Mouse (Mus musculus) embryonic facial prominence, embryonic 11.5 days (tissue): ENCODE measurements around the gene ccdc198. TPM values are rescaled to one million over a fixed set of nuclear protein-coding genes. Genes with fewer than 3 reads are reported as not detected.
"Not testable (repeated sequence)": the region's sequence is repeated elsewhere in the genome, so short reads cannot be mapped to it uniquely, and the experiment has no call there.

Experiments used
- ATAC-seq: fragments of 200-750 bp; cut with Nextera tagmentation; replicated peaks from 2 replicates; pipeline ENCODE4 v1.8.0; 2017; ENCODE audit warnings: low read depth; ENCODE audit not compliant: insufficient number of reproducible peaks, low FRiP score, low TSS enrichment
- DNase-seq: peaks from one replicate; pipeline ENCODE4 v3.0.0-alpha.2; 2015; ENCODE audit warnings: low spot score
- H3K27ac ChIP-seq: fragments of 300-500 bp; sonication (generic); replicated peaks from 2 replicates; pipeline ENCODE4 v1.5.1; 2014; ENCODE audit warnings: mild to moderate bottlenecking, low read depth, low read length, control low read depth
- H3K27me3 ChIP-seq: fragments of 300-500 bp; sonication (generic); 2 replicates; pipeline ENCODE4 v1.6.1; 2014; ENCODE audit warnings: mild to moderate bottlenecking, low read length, moderate library complexity, mixed read lengths; ENCODE audit not compliant: control insufficient read depth, insufficient read depth
- H3K36me3 ChIP-seq: fragments of 300-500 bp; sonication (generic); replicated peaks from 2 replicates; pipeline ENCODE4 v1.6.1; 2014; ENCODE audit warnings: low read depth, mild to moderate bottlenecking, low read length, moderate library complexity, mixed read lengths; ENCODE audit not compliant: control insufficient read depth, insufficient read depth
- H3K4me1 ChIP-seq: fragments of 300-500 bp; sonication (generic); 2 replicates; pipeline ENCODE4 v1.6.1; 2014; ENCODE audit warnings: low read length, mixed read lengths; ENCODE audit not compliant: control insufficient read depth, insufficient read depth
- H3K4me2 ChIP-seq: fragments of 300-500 bp; sonication (generic); 2 replicates; pipeline ENCODE4 v1.6.1; 2014; ENCODE audit warnings: low read depth, mild to moderate bottlenecking, control low read depth, low read length, moderate library complexity
- H3K4me3 ChIP-seq: fragments of 300-500 bp; sonication (generic); 2 replicates; pipeline ENCODE4 v1.5.1; 2014; ENCODE audit warnings: low read depth, low read length, control low read depth
- H3K9ac ChIP-seq: fragments of 300-500 bp; sonication (generic); replicated peaks from 2 replicates; pipeline ENCODE4 v1.6.1; 2014; ENCODE audit warnings: mild to moderate bottlenecking, control low read depth, low read length
- H3K9me3 ChIP-seq: fragments of 300-500 bp; sonication (generic); replicated peaks from 2 replicates; pipeline ENCODE4 v1.6.1; 2016; ENCODE audit warnings: mild to moderate bottlenecking, low read length, inconsistent platforms, mixed read lengths; ENCODE audit not compliant: control insufficient read depth
- WGBS: fragments of 180-500 bp; shearing (Covaris S2); extraction: QIAGEN DNeasy Blood & Tissue Kit; methylation state at CpG from one replicate; pipeline ENCODE4 v1.1.7; 2014; 5-methylcytosine and 5-hydroxymethylcytosine counted together
- polyA plus RNA-seq: library from polyadenylated mRNA; unstranded; fragments of >200 nt; fragmentation: Nextera tagmentation; extraction: Ambion mirVana; gene quantifications from 2 replicates; pipeline ENCODE4 v1.2.1, GENCODE M21; 2014

ccdc198 gene
- polyA plus RNA-seq: 0.10 and 0.11 TPM in 2 replicates

GRCm38 (mm10) chr14:49245126-49245714 lies at the start of gene ccdc198:
Gene ccdc198, minus strand, starts transcription at chr14:49245474.
- H3K9ac ChIP-seq: no peak within 1 kb of the TSS
- no peak for ATAC-seq
- no peaks in the 10 kb centered on the region for H3K9me3 ChIP-seq
- 75% methylated on average over 5 of the region's 5 CpGs for WGBS
- no peak for DNase-seq
- H3K27ac ChIP-seq: no peak within 1 kb of the TSS
- H3K4me3 ChIP-seq: no peak within 1 kb of the TSS
- H3K4me2 ChIP-seq: no peak within 1 kb of the TSS
- no peaks in the 10 kb centered on the region for H3K36me3 ChIP-seq
- H3K4me1 ChIP-seq: no peaks in the 10 kb centered on the region
- H3K27me3 ChIP-seq: no peaks in the 10 kb centered on the region

DNA sequence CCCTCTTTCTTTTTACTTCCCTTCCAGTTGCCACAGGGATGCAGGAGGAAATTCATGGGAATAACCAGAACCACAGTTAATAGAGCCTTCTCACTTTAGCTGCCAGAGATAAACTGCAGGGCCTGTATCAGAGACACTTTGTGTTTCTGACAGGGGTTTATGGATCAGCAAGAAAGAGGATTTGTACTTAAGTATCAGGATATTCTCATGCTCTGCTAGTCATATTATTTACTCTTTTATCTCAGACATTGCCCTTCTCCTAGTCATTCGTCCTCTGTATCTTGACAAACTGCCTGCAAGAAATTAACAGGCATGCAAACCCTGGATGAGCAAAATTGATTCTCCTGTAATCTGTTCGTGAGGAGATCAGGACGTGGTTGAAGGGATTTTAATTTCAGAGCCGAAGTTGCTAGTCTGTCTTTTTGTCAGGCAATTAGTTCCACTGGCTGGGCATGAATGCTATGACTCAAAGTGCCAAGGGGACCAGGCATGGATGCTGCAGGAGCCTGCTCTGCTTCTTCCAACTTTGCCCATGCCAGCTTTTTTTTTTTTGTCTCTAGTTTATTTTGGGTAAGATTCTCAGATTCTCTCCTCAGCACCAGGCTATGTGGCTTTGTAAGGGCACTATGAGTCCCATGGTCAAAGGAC lies 48.7 kb upstream of the ccdc198 start:
- Histone ChIP-seq H3K27ac (no peak overlapping the region), H3K9ac (no peak overlapping the region), H3K9me3 (no peaks in the 10 kb centered on the region), H3K4me1 (no peaks in the 10 kb centered on the region), H3K36me3 (no peaks in the 10 kb centered on the region), H3K27me3 (no peaks in the 10 kb centered on the region), H3K4me2 (no peak overlapping the region), H3K4me3 (no peak overlapping the region)
- DNase-seq: no peak
- WGBS: 32% methylated on average over 4 of the region's 4 CpGs
- no peak for ATAC-seq

- Histone ChIP-seq H3K4me2 (no peak overlapping the region), H3K9me3 (no peaks in the 10 kb centered on the region), H3K4me3 (no peak overlapping the region), H3K9ac (no peak overlapping the region), H3K4me1 (no peaks in the 10 kb centered on the region), H3K27ac (no peak overlapping the region), H3K27me3 (no peaks in the 10 kb centered on the region), H3K36me3 (no peaks in the 10 kb centered on the region)
- ATAC-seq (no peak), DNase-seq (no peak)
- 86% methylated on average over 3 of the region's 3 CpGs for WGBS
These were observed 44.9 kb upstream of the ccdc198 start for GRCm38 (mm10) chr14:49290029-49290745.

- Histone ChIP-seq H3K4me3 (no peak overlapping the region), H3K9ac (no peak overlapping the region), H3K27ac (no peak overlapping the region), H3K27me3 (no peaks in the 10 kb centered on the region), H3K36me3 (no peaks in the 10 kb centered on the region), H3K4me1 (no peaks in the 10 kb centered on the region), H3K4me2 (no peak overlapping the region), H3K9me3 (no peaks in the 10 kb centered on the region)
- ATAC-seq: no peak
- WGBS: 81% methylated on average over 7 of the region's 7 CpGs
- DNase-seq: no peak
These were observed 38.7 kb upstream of the ccdc198 start for GRCm38 (mm10) chr14:49283784-49284655.

DNA sequence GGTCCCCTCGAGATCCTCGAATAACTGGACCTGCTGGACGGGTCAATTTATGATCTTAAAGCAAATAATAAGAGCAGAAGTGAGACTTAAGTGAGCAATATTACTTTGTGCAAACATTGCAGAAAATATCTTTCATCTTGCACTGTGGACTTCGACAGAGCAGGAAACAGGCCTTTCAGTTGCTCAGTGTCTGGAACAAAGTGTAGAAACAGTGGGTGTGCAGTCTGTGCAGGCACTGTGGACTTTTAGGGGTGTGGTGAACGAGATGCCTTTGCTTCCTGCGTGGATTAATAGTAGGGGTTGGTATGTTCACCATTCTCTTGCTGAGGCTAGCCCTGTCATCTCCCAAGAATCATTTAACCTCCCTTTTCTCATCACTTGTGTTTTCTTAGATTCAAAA lies 33.6 kb upstream of the ccdc198 start:
- Histone ChIP-seq H3K36me3 (no peaks in the 10 kb centered on the region), H3K27ac (no peak overlapping the region), H3K4me1 (no peaks in the 10 kb centered on the region), H3K4me3 (no peak overlapping the region), H3K4me2 (no peak overlapping the region), H3K27me3 (no peaks in the 10 kb centered on the region), H3K9me3 (no peaks in the 10 kb centered on the region), H3K9ac (no peak overlapping the region)
- DNase-seq: no peak
- 87% methylated on average over 6 of the region's 6 CpGs for WGBS
- no peak for ATAC-seq

DNA sequence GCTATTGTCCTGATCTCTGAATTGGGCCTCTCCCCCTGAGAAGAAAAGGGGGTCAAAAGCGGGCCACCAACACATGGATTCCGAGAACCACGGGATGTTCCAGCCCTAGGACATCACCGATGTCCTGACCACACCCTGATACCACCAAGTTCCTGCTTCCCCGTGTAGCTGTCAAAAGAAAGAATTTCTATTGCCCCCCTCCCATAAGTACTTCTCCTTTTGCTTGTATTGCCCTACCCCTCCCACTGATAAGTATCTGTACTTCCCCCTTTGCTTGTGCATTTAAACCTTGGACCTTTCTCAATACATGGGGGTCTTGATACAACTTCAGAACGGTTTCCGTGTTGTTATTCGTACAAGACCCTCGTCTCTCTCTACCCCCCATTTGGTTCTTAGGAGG lies 33.2 kb upstream of the ccdc198 start:
- not testable (repeated sequence) for H3K4me3 ChIP-seq, H3K27me3 ChIP-seq, H3K9ac ChIP-seq, H3K9me3 ChIP-seq, H3K36me3 ChIP-seq, H3K4me2 ChIP-seq, ATAC-seq, H3K4me1 ChIP-seq, H3K27ac ChIP-seq, DNase-seq
- WGBS: 92% methylated on average over 9 of the region's 9 CpGs

DNA sequence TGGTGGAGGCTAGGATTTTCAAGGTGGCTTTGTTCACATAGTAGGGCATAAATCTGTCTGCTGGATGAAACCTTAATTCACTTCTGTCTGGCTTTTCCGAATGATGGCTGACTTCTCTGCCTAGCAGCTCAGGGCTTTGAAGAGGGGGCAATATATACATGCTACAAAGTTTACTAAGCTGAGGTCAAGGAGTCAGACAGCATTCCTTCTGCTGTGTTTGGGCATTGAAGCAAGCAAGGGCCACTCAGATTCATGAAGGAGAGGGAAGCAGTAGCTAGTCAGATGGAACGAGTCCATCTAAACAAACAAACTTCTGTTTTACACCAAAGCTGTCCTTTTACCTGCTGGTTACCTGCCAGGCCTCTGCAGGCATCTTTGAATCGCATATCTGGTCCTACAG lies 32.4 kb upstream of the ccdc198 start:
- Histone ChIP-seq H3K9me3 (no peaks in the 10 kb centered on the region), H3K9ac (no peak overlapping the region), H3K4me3 (no peak overlapping the region), H3K4me1 (no peaks in the 10 kb centered on the region), H3K36me3 (no peaks in the 10 kb centered on the region), H3K4me2 (no peak overlapping the region), H3K27me3 (no peaks in the 10 kb centered on the region), H3K27ac (no peak overlapping the region)
- ATAC-seq (no peak), DNase-seq (no peak)
- WGBS: 80% methylated on average over 3 of the region's 3 CpGs
